Mouse (Mus musculus) hindbrain, embryonic 12.5 days (tissue): Measurements from ENCODE around the gene Srsf1. TPM values are rescaled to one million over a fixed set of nuclear protein-coding genes. Genes with fewer than 3 reads are reported as not detected.
A peak's percentile ranks its signal among the peaks of the same experiment; 100 is the strongest.

Experiments
- ATAC-seq: fragments of 200-750 bp; cut with Nextera tagmentation; 2 replicates; pipeline ENCODE4 v1.8.0; 2017; ENCODE audit warnings: moderate TSS enrichment; ENCODE audit not compliant: low FRiP score
- H3K27ac ChIP-seq: fragments of 300-500 bp; sonication (generic); 2 replicates; pipeline ENCODE4 v1.5.1; 2016; ENCODE audit warnings: mild to moderate bottlenecking
- H3K27me3 ChIP-seq: fragments of 300-500 bp; sonication (generic); 2 replicates; pipeline ENCODE4 v1.6.1; 2016; ENCODE audit warnings: mild to moderate bottlenecking
- H3K36me3 ChIP-seq: fragments of 300-500 bp; sonication (generic); 2 replicates; pipeline ENCODE4 v1.6.1; 2016; ENCODE audit warnings: mild to moderate bottlenecking
- H3K4me1 ChIP-seq: fragments of 300-500 bp; sonication (generic); 2 replicates; pipeline ENCODE4 v1.6.1; 2016
- H3K4me2 ChIP-seq: fragments of 300-500 bp; sonication (generic); replicated peaks from 2 replicates; pipeline ENCODE4 v1.6.1; 2016; ENCODE audit warnings: mild to moderate bottlenecking
- H3K4me3 ChIP-seq: fragments of 300-500 bp; sonication (generic); 2 replicates; pipeline ENCODE4 v1.5.1; 2016; ENCODE audit warnings: mild to moderate bottlenecking
- H3K9ac ChIP-seq: fragments of 300-500 bp; sonication (generic); 2 replicates; pipeline ENCODE4 v1.6.1; 2016; ENCODE audit warnings: mild to moderate bottlenecking, moderate library complexity
- H3K9me3 ChIP-seq: fragments of 300-500 bp; sonication (generic); replicated peaks from 2 replicates; pipeline ENCODE4 v1.6.1; 2016; ENCODE audit warnings: mild to moderate bottlenecking
- WGBS: fragments of 180-500 bp; shearing (Covaris S2); methylation state at CpG from one replicate; pipeline ENCODE4 v1.1.7; 2016; 5-methylcytosine and 5-hydroxymethylcytosine counted together
- polyA plus RNA-seq: library from polyadenylated mRNA; unstranded; fragments of >200 nt; fragmentation: Nextera tagmentation; extraction: Ambion mirVana; gene quantifications from 2 replicates; pipeline ENCODE4 v1.2.1, GENCODE M21; 2016

Gene Srsf1
- polyA plus RNA-seq, 1 experiment from 2014 or later, result 468 TPM

- Histone ChIP-seq H3K4me1 (peaks cover 15% of the 10 kb centered on the region), H3K4me3 (no peak overlapping the region), H3K27me3 (no peaks in the 10 kb centered on the region), H3K9me3 (no peaks in the 10 kb centered on the region), H3K4me2 (no peak overlapping the region), H3K36me3 (no peaks in the 10 kb centered on the region), H3K27ac (no peak overlapping the region), H3K9ac (no peak overlapping the region)
- no peak for ATAC-seq
Measured at GRCm38 (mm10) chr11:88065732-88066131, 18.6 kb downstream of the Srsf1 start.

- H3K9me3 ChIP-seq, result no peaks in the 10 kb centered on the region
- H3K27me3 ChIP-seq, result no peaks in the 10 kb centered on the region
- H3K36me3 ChIP-seq, result no peaks in the 10 kb centered on the region
- H3K27ac ChIP-seq, result peak overlapping the region; percentile 99
- peak overlapping the region; percentile 99 for H3K9ac ChIP-seq
- no peak for ATAC-seq
- H3K4me3 ChIP-seq, result peak overlapping the region; percentile 99
- peak overlapping the region; percentile 66 for H3K4me2 ChIP-seq
- WGBS, result 3% methylated on average over 8 of the region's 8 CpGs
- peaks cover 30% of the 10 kb centered on the region for H3K4me1 ChIP-seq
Measured at GRCm38 (mm10) chr11:88067191-88067585, 20.0 kb downstream of the Srsf1 start.

GRCm38 (mm10) chr11:88067586-88068410 lies 20.6 kb downstream of the Srsf1 start, which contains the start of gene Vezf1:
TSS of gene Vezf1 (plus strand) at chr11:88068279.
- Histone ChIP-seq H3K27me3 (no peaks in the 10 kb centered on the region), H3K36me3 (no peaks in the 10 kb centered on the region), H3K4me2 (peak within 1 kb of the TSS; percentile 66), H3K4me1 (peaks cover 35% of the 10 kb centered on the region), H3K4me3 (peak within 1 kb of the TSS; percentile 99), H3K9me3 (no peaks in the 10 kb centered on the region), H3K27ac (peak within 1 kb of the TSS; percentile 99), H3K9ac (peak within 1 kb of the TSS; percentile 99)
- peak; percentile 87 for ATAC-seq
- under 1% methylated on average over 42 of the region's 81 CpGs for WGBS

- Histone ChIP-seq H3K4me3 (peak overlapping the region; percentile 99), H3K4me2 (peak overlapping the region; percentile 66), H3K27ac (peak overlapping the region; percentile 99), H3K9ac (peak overlapping the region; percentile 99), H3K27me3 (no peaks in the 10 kb centered on the region), H3K4me1 (peaks cover 44% of the 10 kb centered on the region), H3K36me3 (peaks cover 8% of the 10 kb centered on the region), H3K9me3 (no peaks in the 10 kb centered on the region)
- peak; percentile 74 for ATAC-seq
- WGBS, result under 1% methylated on average over 63 of the region's 92 CpGs
Measured at GRCm38 (mm10) chr11:88068411-88069245, 21.5 kb downstream of the Srsf1 start.

- Histone ChIP-seq H3K27me3 (no peaks in the 10 kb centered on the region), H3K27ac (peak overlapping the region; percentile 99), H3K9ac (peak overlapping the region; percentile 99), H3K9me3 (no peaks in the 10 kb centered on the region), H3K4me1 (peaks cover 46% of the 10 kb centered on the region), H3K4me3 (peak overlapping the region; percentile 99), H3K36me3 (peaks cover 13% of the 10 kb centered on the region), H3K4me2 (peak overlapping the region; percentile 66)
- WGBS, result under 1% methylated on average over 12 of the region's 12 CpGs
- ATAC-seq, result no peak
Measured at GRCm38 (mm10) chr11:88069246-88069570, 22.0 kb downstream of the Srsf1 start.

GRCm38 (mm10) chr11:88070392-88070791 lies 23.2 kb downstream of the Srsf1 start:
- no peaks in the 10 kb centered on the region for H3K27me3 ChIP-seq
- no peaks in the 10 kb centered on the region for H3K9me3 ChIP-seq
- peak overlapping the region; percentile 99 for H3K4me3 ChIP-seq
- peak overlapping the region; percentile 53; the same call in 1 of the 2 replicates for H3K9ac ChIP-seq
- WGBS, result 29% methylated on average over 4 of the region's 4 CpGs
- peaks cover 22% of the 10 kb centered on the region for H3K36me3 ChIP-seq
- no peak for ATAC-seq
- H3K4me1 ChIP-seq, result peaks cover 53% of the 10 kb centered on the region
- H3K4me2 ChIP-seq, result peak overlapping the region; percentile 66
- H3K27ac ChIP-seq, result no peak overlapping the region

- Histone ChIP-seq H3K4me3 (peak overlapping the region; percentile 99), H3K9me3 (no peaks in the 10 kb centered on the region), H3K4me2 (peak overlapping the region; percentile 66), H3K27ac (0 out of 2 replicates have a peak overlapping the region, but pooled peaks have one; percentile 23), H3K36me3 (peaks cover 24% of the 10 kb centered on the region), H3K4me1 (peaks cover 53% of the 10 kb centered on the region), H3K27me3 (no peaks in the 10 kb centered on the region), H3K9ac (peak overlapping the region; percentile 53; the same call in 1 of the 2 replicates)
- 53% methylated on average over 5 of the region's 5 CpGs for WGBS
- ATAC-seq, result no peak
Measured at GRCm38 (mm10) chr11:88071113-88071512, 23.9 kb downstream of the Srsf1 start.

- no peak overlapping the region for H3K4me3 ChIP-seq
- peaks cover 47% of the 10 kb centered on the region for H3K4me1 ChIP-seq
- peaks cover 45% of the 10 kb centered on the region for H3K36me3 ChIP-seq
- H3K27me3 ChIP-seq, result no peaks in the 10 kb centered on the region
- no peak overlapping the region for H3K9ac ChIP-seq
- ATAC-seq, result no peak
- H3K4me2 ChIP-seq, result no peak overlapping the region
- no peaks in the 10 kb centered on the region for H3K9me3 ChIP-seq
- no peak overlapping the region for H3K27ac ChIP-seq
- WGBS, result 88% methylated on average over 14 of the region's 14 CpGs
Measured at GRCm38 (mm10) chr11:88073343-88073875, 26.2 kb downstream of the Srsf1 start.

- no peak overlapping the region for H3K27ac ChIP-seq
Measured at GRCm38 (mm10) chr11:88075701-88076100, 28.5 kb downstream of the Srsf1 start.

GRCm38 (mm10) chr11:88076394-88076793 lies 29.2 kb downstream of the Srsf1 start:
- 92% methylated on average over 1 of the region's 1 CpGs for WGBS
- Histone ChIP-seq H3K27ac (no peak overlapping the region), H3K27me3 (no peaks in the 10 kb centered on the region), H3K9ac (no peak overlapping the region), H3K4me2 (no peak overlapping the region), H3K36me3 (peaks cover 75% of the 10 kb centered on the region), H3K4me1 (peaks cover 31% of the 10 kb centered on the region), H3K9me3 (no peaks in the 10 kb centered on the region), H3K4me3 (no peak overlapping the region)
- ATAC-seq, result no peak

More at GRCm38 (mm10) chr11:88075701-88076100, 28.5 kb downstream of the Srsf1 start:
- Histone ChIP-seq H3K4me1 (peaks cover 38% of the 10 kb centered on the region), H3K9me3 (no peaks in the 10 kb centered on the region), H3K36me3 (peaks cover 68% of the 10 kb centered on the region), H3K9ac (no peak overlapping the region), H3K4me3 (no peak overlapping the region), H3K4me2 (no peak overlapping the region), H3K27me3 (no peaks in the 10 kb centered on the region)
- ATAC-seq, result no peak
- WGBS, result 49% methylated on average over 1 of the region's 1 CpGs

- H3K9ac ChIP-seq, result no peak overlapping the region
- ATAC-seq, result no peak
- H3K27me3 ChIP-seq, result no peaks in the 10 kb centered on the region
- peaks cover 17% of the 10 kb centered on the region for H3K4me1 ChIP-seq
- no peak overlapping the region for H3K27ac ChIP-seq
- H3K9me3 ChIP-seq, result no peaks in the 10 kb centered on the region
- 73% methylated on average over 6 of the region's 6 CpGs for WGBS
- H3K4me2 ChIP-seq, result no peak overlapping the region
- peaks cover 57% of the 10 kb centered on the region for H3K36me3 ChIP-seq
- H3K4me3 ChIP-seq, result no peak overlapping the region
Measured at GRCm38 (mm10) chr11:88083699-88084098, 36.5 kb downstream of the Srsf1 start.
